Mouse (Mus musculus) MEL (cell line): Measurements from ENCODE around the gene Sgsm1.

ENCODE experiments used
- CTCF ChIP-seq, 3 experiments: IDR thresholded peaks in 2 of 3; conservative IDR thresholded peaks in 1 of 3; 2 replicates each; pipeline ENCODE4 v1.5.1; 2011 to 2012; ENCODE audit warnings: low read length in 3 of 3, low read depth in 2 of 3, mild to moderate bottlenecking in 2 of 3, improper control_type of control experiment in 1 of 3, inconsistent platforms in 1 of 3, mixed read lengths in 1 of 3, moderate library complexity in 1 of 3; ENCODE audit not compliant: control insufficient read depth in 1 of 3, insufficient read depth in 1 of 3, poor library complexity in 1 of 3, severe bottlenecking in 1 of 3
- E2F4 ChIP-seq: IDR thresholded peaks from 2 replicates; pipeline ENCODE4 v1.6.1; 2011; ENCODE audit warnings: low read depth, low read length, improper control_type of control experiment, borderline replicate concordance
- MEF2A ChIP-seq: IDR thresholded peaks from 2 replicates; pipeline ENCODE4 v1.6.1; 2014; ENCODE audit warnings: low read depth, mild to moderate bottlenecking, inconsistent platforms, low read length, improper control_type of control experiment; ENCODE audit not compliant: poor library complexity, insufficient replicate concordance, severe bottlenecking; ENCODE audit errors: extremely low read depth
- MYC ChIP-seq: IDR thresholded peaks from 2 replicates; pipeline ENCODE4 v1.6.1; 2011; ENCODE audit warnings: low read depth, mild to moderate bottlenecking, low read length, improper control_type of control experiment, moderate library complexity
- UBTF ChIP-seq: IDR thresholded peaks from 2 replicates; pipeline ENCODE4 v1.6.1; 2012; ENCODE audit warnings: low read depth, mild to moderate bottlenecking, inconsistent platforms, low read length, improper control_type of control experiment, moderate library complexity, borderline replicate concordance; ENCODE audit not compliant: insufficient read depth
- ZC3H11A ChIP-seq: IDR thresholded peaks from 2 replicates; pipeline ENCODE4 v1.6.1; 2012; ENCODE audit warnings: low read depth, mild to moderate bottlenecking, inconsistent platforms, low read length, improper control_type of control experiment

DNA sequence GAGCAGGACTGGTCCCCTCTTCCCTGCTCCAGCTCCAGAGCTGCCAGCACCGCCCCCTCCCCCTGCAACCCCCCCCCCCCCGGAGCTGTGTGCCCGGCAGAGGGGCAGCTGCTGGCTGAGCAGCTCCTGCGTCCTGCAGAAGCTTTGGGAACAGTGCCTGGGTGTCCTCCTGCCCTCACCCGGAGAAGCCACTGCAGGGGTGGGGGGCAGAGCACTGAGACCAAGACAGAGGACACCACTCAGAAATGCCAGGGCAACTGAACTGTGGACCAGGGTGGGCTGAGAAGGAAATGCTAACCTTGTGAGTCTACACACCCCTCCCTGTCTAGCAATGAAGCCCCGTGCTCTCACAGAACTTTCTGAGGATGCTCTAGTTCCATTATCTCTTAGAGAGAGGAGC lies 46.6 kb upstream of the Sgsm1 start, which contains the start of gene Aym1:
- TF ChIP-seq E2F4 (no peak), ZC3H11A (no peak), CTCF (IDR thresholded peaks at IDR 0.05 in 2 of 3, conservative IDR thresholded peaks at IDR 0.05 in 1 of 3; ENCODE audit: control insufficient read depth in 1 of 3, insufficient read depth in 1 of 3, low read depth in 2 of 3, low read length in 3 of 3, poor library complexity in 1 of 3, severe bottlenecking in 1 of 3) (no peak), UBTF (no peak), MEF2A (no peak), MYC (no peak)
